Mouse (Mus musculus): ENCODE results near the gene Gpr157. TPM values are rescaled to one million over a fixed set of nuclear protein-coding genes. Genes with fewer than 3 reads are reported as not detected.

The Gpr157 gene
- polyA plus RNA-seq, 1 experiment from 2014 or later: 0.18 TPM

MicroRNA genes within 50 kb of the gene (microRNA counts, 519-probe panel; counts per million panel counts)
- microRNA mmu-miR-34a: 582 counts per million, percentile 70 among the panel's probes with 10 or more counts

Small RNA genes lying within 50 kb of the gene (microRNA-seq; reads per million reads assigned to microRNA genes)
- 77.0 reads per million, percentile 46 among the genes with 10 or more reads in this experiment for gene Mir34a

Other genes starting within 250 kb of the Gpr157 start
- 0.97 and 1.5 TPM in 2 replicates for gene Spsb1, start 132.3 kb upstream of the Gpr157 start, polyA plus RNA-seq (2016; fragmentation: Nextera tagmentation; extraction: Ambion mirVana)
- gene H6pd, start 78.3 kb upstream of the Gpr157 start, polyA plus RNA-seq (2016; fragmentation: Nextera tagmentation; extraction: Ambion mirVana): 8.8 and 9.0 TPM in 2 replicates
- gene Slc2a5, start 31.9 kb downstream of the Gpr157 start, polyA plus RNA-seq (2016; fragmentation: Nextera tagmentation; extraction: Ambion mirVana): 0.22 and 0.30 TPM in 2 replicates
- gene Slc2a7, start 61.6 kb downstream of the Gpr157 start, polyA plus RNA-seq (2016; fragmentation: Nextera tagmentation; extraction: Ambion mirVana): not detected in 2 replicates
- not detected in 2 replicates for gene Car6, start 114.0 kb downstream of the Gpr157 start, polyA plus RNA-seq (2016; fragmentation: Nextera tagmentation; extraction: Ambion mirVana)
- 1,241 and 1,342 TPM in 2 replicates for gene Eno1, start 149.4 kb downstream of the Gpr157 start, polyA plus RNA-seq (2016; fragmentation: Nextera tagmentation; extraction: Ambion mirVana)
- 11.6 and 12.8 TPM in 2 replicates for gene Rere, start 194.3 kb downstream of the Gpr157 start, polyA plus RNA-seq (2016; fragmentation: Nextera tagmentation; extraction: Ambion mirVana)